Mouse (Mus musculus): ENCODE measurements around the gene Hcn2.

Hcn2 gene

DNA sequence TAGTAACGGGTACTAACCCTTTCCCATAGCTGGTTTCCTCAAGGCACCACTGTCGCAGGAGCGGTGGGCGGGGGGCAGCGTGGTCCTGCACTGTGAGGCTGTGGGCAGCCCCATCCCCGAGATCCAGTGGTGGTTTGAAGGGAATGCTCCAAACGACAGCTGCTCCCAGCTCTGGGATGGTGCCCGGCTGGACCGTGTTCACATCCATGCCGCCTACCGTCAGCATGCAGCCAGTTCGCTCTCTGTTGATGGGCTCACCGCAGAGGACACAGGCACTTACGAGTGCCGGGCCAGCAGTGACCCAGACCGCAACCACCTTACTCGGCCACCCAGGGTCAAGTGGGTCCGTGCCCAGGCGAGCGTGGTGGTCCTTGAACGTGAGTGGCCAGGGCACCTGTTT is 7.8 kb upstream of the Hcn2 start:
- no peak for DNase-seq (ENCODE audit: low read depth, low spot score)

DNA sequence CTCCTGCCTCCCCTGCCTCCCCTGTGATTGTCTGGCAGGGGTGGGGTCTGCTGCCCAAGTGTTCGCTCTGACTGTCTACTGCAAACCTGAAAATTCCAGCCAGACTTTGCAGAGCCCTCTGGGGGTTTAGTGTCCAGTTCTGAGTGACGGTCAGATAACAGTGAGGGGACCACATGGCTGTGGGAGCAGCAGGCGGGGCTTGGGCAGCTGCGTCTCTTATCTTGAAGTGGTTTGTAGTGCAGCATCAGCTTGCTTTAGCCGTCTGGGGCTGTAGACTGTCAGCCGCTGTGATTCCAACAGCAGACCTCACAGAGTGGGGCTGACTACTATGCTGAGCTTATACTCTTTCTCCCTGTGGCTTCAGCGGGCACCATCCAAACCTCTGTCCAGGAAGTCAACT is 7.1 kb upstream of the Hcn2 start:
- no peak for DNase-seq (ENCODE audit: low read depth, low spot score)

DNA sequence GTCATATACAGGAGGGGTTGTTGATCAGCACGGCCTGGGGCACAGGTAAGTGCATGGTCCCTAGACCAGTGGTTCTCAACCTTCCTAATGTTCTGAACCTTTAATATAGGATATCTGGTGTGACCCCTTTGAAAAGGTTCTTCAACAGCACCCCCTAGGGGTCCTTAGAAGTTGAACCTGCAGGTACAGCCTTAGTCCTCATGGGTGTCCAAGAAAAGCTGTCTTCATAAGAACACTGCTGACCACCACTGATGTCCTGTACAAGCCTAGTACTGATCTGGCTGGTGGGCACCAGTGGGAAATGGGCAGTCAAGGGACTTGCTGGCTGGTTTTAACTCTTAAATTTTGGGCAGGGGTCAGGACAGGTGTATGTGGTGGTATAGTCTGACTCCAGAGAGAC is 4.4 kb upstream of the Hcn2 start:
- no peak for DNase-seq (ENCODE audit: low read depth, low spot score)

DNA sequence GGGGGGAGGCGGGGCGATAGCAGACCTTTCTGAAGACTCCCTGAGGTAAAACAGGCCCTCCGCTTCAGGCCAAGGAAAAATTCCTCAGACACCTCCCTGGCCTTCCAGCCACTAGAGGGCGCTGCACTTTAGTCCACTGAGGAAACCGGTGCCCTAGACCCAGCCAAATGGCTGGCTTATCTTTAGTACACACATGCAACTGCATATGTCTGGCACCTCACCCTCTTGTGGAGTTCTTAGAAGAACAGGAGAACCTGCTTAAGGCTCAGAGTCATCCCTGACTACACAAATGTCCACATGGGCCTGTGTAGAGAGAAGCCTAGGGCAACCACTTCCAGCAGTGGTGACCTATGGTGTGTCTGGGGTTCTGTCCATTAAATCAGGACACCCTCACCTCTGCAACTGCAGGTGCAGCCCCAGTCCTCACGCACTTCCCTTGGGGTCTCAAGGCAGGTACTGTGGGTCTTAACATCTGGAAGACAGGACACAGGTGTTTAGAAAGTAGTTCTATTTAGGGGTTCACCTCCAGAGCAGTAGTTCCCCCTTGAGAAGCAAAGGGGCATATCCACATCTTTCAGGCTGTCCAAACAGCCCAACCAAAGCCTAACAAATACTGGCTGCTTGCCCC is 3.8 kb upstream of the Hcn2 start:
- peak; percentile 77 for DNase-seq (ENCODE audit: low read depth, low spot score)

DNA sequence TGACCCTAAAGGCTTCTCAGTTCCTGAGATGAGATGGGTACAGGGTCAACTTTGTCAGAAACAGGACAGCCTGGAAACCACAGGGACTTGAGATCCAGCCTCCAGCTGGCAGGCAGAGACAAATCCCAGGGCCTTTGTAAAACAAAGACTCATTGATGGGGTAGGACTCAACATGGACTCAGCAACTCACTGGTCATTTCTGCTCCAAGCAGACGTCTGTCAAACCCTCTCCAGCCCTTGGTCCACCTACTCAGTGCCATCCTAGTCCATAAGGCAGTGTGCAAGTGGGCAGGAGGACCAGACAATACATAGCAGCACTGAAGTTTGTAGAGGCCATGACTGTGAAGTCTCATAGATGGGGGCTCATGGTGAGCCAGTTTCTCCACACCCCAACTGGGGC is 3.3 kb upstream of the Hcn2 start:
- no peak for DNase-seq (ENCODE audit: low read depth, low spot score)

DNA sequence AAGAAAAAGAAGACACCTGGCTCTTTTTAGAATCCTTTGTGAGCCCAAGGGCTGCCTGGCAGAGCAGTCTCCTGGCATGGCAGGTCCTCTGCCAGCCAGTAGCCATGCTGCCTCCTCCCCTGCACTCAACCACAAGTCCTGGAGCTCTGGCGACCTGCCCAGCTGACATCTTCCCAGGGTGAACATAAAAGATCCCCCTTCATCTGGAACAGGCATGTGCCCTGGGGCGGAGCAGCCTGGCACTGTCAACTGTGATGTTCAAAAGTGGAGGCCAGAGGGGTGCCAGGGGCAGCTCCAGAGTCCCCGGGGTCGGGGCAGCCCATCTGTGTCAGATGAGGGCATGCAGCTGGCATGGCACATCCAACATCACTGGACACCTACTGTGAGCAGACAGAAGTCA is 1.4 kb upstream of the Hcn2 start:
- no peak for DNase-seq (ENCODE audit: low read depth, low spot score)

DNA sequence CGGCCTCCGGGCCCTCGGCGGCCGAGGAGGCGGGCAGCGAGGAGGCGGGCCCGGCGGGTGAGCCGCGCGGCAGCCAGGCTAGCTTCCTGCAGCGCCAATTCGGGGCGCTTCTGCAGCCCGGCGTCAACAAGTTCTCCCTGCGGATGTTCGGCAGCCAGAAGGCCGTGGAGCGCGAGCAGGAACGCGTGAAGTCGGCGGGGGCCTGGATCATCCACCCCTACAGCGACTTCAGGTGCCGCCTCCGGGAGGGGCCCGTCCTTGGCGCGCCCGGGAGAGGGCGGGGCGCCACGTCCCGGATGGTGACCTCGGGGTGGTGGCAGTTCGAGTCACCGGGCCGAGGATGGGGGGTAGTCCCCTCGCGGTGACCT is 538 bp downstream of the Hcn2 start:
- no peak for DNase-seq (ENCODE audit: low read depth, low spot score)

DNA sequence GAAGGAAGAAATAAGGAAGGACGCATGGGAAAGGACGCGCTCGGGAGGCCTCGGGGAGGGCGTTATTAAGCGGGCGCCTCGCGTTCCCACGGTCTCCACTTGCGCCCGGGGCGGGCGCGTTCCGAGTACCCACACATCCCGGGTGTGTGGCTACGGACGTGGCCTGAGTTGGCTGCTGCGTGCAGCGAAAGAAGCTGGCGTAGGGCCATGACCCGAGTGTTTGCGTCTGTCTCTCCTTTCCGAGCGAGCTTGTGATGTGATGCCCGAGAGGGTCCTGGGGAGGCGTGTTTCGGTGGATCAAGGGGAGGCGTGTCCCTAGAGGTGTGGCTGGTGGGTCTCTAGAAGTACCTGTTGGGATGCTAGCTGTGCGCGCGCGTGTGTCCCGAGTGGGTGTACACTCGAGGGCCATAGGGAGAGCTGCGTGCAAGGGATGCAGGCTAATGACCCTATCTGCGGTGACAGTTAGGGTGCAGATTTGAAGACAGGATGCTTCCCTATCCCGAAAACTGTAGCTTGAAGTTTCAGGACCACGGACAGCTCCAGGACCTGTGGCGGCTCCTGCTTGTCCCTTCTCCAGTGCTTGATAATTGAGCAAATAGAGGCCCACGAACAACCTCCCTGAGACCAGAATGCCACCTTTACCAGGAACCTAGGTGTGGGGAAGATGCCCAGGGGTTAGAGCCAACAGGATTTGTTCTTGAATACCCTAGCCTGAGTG is 1.4 kb downstream of the Hcn2 start:
- peak; percentile 87 for DNase-seq (ENCODE audit: low read depth, low spot score)

DNA sequence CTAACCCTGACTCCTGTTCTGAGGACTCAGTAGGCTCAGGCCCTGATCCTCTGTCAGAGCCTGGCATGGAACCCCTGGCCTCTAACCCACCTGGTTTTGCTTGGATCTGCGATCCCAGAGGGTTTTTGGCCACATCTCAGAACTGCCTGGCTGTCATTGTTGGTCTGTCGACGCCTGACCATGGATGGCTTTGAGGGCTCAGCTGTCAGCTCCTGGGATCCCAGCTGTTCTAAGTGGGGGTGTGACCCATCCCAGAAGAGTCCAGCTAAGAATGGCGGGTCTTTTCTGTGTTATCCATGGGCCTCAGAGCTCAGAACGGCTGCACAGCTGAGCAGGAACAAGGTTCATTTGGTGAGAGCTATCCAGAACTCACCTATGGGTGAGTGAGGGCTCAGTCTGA is 4.7 kb downstream of the Hcn2 start:
- DNase-seq (ENCODE audit: low read depth, low spot score): no peak

DNA sequence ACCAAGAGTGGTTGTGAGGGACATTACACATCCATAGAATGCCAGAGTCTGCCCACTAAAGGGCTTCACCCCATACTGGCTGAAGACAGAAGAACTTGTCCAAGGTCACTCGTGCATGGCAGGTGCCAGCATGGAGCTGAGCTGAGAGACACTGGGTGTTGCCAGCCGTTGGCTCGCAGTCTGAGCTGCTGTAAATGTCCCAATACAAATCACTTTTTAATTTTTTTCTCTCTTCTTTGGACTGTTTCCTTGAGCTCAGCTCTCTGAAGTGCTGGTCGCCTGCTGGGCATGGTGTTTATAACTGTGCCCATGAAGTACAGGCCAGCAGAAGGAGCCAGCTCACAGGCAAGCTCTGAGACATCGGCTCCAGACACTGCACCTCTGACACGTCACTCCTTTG is 6.6 kb downstream of the Hcn2 start:
- DNase-seq (ENCODE audit: low read depth, low spot score): no peak

DNA sequence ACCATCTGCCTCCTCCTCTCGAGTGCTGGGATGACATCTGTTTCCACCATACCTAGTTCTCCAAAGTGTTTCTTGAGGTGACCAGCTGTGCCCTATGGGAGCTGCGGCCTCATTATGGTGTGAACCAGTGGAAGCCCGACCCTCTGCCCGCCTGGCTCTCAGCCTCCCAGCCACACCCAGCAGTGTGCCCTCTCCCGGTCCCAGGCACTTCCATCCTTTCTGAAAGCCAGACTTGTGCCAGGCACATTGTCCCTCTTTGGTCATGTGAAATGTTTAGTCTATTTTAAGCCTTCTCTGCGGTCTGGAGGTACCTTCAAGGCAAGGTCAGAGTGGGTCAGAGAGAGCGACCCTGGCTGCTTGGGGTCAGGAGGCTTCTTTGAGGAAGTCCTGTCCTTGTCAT is 7.3 kb downstream of the Hcn2 start:
- no peak for DNase-seq (ENCODE audit: low read depth, low spot score)

DNA sequence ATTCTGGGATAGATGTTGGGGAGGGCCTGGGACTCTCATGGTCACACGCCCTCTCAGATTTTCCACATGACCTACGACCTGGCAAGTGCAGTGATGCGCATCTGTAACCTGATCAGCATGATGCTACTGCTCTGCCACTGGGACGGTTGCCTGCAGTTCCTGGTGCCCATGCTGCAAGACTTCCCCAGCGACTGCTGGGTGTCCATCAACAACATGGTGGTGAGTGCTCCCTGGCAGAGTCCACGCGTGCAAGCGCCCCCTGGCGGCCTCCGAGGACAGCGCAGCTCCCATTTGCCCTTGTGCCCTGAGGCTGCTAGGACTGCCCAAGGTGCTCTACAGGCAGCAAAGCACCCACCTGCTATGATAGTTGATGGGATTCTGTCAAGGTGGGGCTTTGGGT is 9.7 kb downstream of the Hcn2 start:
- no peak for DNase-seq (ENCODE audit: low read depth, low spot score)

DNA sequence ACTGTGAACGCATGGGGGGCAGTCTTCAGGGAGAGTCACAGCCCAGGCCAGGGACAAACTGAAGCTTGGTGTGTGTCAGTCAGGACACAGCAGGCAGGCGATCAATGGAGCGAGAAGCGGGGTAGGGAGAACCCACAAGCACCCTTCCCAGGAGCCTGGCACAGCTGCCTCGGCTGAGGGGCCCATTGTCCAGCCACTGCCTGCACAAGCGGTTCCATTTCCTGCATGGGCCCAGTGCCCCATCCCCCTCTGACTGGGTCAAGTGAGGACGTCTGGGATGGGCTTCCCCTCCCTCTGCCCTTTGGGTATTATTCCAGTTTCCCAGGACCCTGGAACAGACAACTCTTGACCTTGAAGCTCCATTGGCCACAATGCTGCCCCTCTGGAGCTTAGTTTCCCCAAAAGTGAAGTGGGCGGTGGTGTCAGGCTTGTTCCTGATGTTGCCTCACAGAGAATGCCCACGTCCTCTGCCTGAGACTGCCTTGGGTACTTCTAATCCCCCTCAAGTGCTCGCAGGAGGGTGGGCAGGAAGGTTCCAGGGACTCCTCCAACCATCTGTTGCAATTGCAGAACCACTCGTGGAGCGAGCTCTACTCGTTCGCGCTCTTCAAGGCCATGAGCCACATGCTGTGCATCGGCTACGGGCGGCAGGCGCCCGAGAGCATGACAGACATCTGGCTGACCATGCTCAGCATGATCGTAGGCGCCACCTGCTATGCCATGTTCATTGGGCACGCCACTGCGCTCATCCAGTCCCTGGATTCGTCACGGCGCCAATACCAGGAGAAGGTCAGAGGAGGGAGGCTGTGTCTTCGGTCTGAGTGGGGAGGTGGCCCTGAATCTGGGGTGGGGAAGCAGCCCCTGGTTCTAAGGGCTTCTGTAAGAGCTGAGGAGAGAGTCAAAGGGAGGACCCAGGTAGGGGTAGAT is 12.2 kb downstream of the Hcn2 start:
- DNase-seq (ENCODE audit: low read depth, low spot score): no peak

DNA sequence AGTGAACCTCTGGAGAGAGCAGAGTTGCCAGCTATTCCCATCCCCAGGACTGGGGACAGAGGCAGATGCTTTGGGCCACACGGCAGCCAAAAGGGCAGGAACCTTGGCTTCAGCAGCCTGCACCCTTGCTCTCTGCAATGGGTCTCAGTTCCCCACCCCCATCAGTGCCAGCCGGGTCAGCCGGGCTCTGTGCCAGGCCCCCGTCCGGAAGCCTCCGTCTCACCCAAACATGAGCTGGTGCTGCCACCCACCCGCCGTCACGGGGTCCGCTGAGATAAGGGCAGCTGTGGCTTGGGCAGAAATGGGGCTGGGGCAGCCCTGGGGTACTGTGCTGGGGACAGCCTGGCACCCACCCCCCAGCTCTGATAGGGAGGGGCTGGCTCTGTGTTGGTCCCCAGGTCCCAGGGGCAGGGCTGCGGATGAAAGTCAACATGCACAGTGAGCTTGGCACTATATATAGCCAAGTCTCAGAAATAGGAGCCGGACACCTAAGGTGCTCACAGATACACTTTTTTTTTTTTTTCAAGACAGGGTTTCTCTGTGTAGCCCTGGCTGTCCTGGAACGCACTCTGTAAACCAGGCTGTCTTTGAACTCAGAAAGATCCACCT is 13.0 kb downstream of the Hcn2 start:
- DNase-seq (ENCODE audit: low read depth, low spot score): no peak

DNA sequence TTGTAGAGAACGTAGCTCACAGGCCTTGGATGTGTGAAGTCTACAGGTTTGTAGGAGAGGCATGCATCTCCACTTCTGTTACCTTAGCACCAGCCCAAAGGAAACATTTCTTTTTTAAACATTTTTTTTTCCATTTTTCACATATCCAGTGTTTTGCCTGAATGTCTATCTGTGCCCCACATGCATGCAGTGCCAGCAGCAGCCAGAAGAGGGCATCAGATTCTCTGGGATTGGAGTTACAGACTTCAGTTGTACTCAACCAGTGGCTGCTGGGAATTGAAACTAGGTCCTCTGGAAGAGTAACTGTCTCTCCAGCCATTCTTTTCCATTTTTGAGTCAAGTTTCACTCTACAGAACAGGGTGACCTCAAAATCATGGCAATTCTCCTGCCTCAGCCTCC is 16.1 kb downstream of the Hcn2 start:
- DNase-seq (ENCODE audit: low read depth, low spot score): no peak

DNA sequence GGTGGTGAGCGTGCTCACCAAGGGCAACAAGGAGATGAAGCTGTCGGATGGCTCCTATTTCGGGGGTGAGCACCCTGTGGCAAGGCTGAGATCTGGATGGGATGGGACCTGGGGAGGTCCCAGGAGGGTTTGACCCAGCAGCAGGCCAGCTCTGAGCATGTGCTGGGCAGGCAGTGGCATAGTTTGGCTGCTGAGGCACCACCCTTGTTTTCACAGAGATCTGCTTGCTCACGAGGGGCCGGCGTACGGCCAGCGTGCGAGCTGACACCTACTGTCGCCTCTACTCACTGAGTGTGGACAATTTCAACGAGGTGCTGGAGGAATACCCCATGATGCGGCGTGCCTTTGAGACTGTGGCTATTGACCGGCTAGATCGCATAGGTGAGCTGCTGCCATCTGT is 17.4 kb downstream of the Hcn2 start:
- no peak for DNase-seq (ENCODE audit: low read depth, low spot score)

DNA sequence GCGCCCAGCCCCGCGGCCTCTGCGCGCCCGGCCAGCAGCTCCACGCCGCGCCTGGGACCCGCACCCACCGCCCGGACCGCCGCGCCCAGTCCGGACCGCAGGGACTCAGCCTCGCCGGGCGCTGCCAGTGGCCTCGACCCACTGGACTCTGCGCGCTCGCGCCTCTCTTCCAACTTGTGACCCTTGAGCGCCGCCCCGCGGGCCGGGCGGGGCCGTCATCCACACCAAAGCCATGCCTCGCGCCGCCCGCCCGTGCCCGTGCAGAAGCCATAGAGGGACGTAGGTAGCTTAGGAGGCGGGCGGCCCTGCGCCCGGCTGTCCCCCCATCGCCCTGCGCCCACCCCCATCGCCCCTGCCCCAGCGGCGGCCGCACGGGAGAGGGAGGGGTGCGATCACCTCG is 18.9 kb downstream of the Hcn2 start:
- no peak for DNase-seq (ENCODE audit: low read depth, low spot score)

DNA sequence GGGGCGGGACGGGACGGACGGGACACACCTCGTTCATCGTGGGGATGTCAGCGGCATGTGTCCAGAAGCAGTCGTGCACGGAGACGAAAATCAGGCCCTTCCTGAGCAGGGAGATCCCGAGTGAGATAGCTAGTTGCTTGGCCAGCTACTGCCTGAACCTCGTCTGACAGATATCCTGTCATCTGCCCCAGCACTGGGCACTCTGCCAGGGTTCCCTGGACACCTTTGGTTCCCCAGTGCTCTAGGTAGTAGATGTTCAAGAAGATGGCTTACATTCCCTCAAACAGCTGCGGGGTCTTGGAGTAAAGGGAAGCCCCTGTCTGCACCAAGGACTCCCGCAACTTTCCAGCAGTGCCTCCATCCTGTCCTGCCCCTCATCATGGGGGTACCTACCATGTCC is 20.3 kb downstream of the Hcn2 start:
- DNase-seq (ENCODE audit: low read depth, low spot score): no peak

DNA sequence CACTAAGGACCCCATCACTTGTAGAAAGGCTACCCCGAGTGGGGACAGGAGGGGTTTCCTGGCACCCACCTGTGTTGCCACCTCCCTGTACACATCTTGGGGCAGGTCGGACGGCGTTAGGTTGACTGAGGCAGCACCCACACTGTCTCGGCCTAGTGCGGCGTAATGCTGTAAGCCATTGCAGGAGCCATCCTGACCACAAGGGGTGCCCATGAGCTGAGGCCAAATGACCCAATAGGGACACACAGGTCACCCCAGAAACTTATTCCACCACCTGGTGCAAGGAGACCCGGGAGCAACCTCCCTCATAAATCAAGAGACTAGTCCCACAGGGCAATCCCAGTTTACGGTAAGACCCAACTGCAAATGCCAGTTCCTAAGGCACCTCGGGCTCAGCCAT is 21.8 kb downstream of the Hcn2 start:
- no peak for DNase-seq (ENCODE audit: low read depth, low spot score)

DNA sequence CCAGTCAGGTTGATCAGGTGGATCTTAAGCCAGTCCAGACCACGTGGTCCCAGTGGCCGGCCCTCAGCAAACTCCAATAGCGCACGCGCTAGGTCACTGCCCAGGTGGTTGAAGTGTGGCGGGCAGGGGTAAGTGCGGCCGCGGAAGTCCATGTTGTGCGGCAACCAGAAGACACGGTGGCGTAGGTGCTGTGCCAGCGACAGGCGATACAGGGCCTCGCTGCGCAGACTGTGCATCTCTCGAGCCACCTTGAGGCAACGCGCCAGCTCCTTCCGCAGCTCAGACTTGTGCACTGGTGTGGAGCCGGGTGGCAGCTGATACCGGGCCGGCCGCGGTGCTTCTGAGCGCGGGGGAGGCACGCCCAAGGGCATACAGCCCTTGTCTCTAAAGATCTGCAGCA is 22.8 kb downstream of the Hcn2 start:
- no peak for DNase-seq (ENCODE audit: low read depth, low spot score)

DNA sequence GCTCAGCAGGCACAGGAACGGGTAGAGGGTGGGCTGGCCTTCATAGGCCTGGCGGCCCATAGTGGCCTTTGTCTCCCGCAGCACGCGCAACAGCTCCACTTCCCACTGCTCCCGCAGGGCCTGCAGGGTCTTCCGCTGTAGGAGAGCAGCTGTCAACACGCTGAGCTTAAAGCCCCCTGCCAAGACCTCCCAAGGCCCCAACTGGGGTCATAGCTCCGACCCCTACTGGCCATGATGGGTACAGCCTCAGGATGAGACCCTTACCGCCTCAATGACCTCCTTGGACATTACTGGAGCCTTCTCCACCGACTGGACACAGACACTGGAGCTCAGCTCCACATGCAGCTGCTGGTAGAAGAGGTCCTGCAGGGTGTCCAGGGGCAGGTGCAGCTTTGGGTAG is 24.4 kb downstream of the Hcn2 start:
- no peak for DNase-seq (ENCODE audit: low read depth, low spot score)

DNA sequence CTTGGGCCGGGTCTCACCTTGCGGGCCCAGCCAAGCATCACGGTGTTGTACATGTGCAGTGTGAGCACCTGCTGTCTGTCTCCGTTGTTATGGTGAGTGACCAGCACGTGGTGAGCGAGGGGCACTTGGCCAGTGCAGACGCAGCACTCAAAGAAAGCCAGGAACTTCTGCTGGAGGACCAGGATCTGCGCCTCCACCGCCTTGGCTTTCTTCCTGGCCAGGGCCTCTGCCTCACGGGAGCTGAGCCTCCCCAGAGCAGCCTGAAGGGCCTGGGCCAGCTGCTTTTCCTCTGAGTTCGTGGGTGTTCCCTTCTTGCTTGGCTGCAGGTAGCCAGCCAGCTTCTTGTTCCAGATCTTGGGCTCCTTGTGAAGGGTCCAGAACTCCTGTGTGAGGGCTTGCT is 26.7 kb downstream of the Hcn2 start:
- no peak for DNase-seq (ENCODE audit: low read depth, low spot score)

Data from forelimb bud, embryonic 11.5 days (tissue).